Mouse (Mus musculus) CH12.LX (cell line): ENCODE data around the gene Phlda3. TPM values are rescaled to one million over a fixed set of nuclear protein-coding genes. Genes with fewer than 3 reads are reported as not detected.

ENCODE experiments used
- DNase-seq: peaks from one replicate; pipeline ENCODE4 v3.0.0-alpha.2; 2013; ENCODE audit errors: extremely low read depth
- H3K27ac ChIP-seq: 2 replicates; pipeline ENCODE4 v1.5.1; 2012; ENCODE audit warnings: low read depth, mild to moderate bottlenecking, control low read depth, moderate library complexity; ENCODE audit not compliant: insufficient read depth
- H3K27me3 ChIP-seq: replicated peaks from 2 replicates; pipeline ENCODE3; 2012; ENCODE audit warnings: inconsistent platforms
- H3K36me3 ChIP-seq, 2 experiments: replicated peaks in 1 of 2; 2 replicates each; pipeline versions ENCODE3 to v1.6.1; 2012; ENCODE audit warnings: inconsistent platforms in 1 of 2, low read length in 1 of 2, mild to moderate bottlenecking in 1 of 2, mixed read lengths in 1 of 2, moderate library complexity in 1 of 2; ENCODE audit not compliant: control insufficient read depth in 1 of 2, insufficient read depth in 1 of 2
- H3K4me1 ChIP-seq, 2 experiments: 2 replicates each; pipeline ENCODE4 v1.6.1; 2012; ENCODE audit warnings: inconsistent platforms in 1 of 2, moderate library complexity in 1 of 2; ENCODE audit not compliant: insufficient read depth in 2 of 2, control insufficient read depth in 1 of 2
- H3K4me2 ChIP-seq: 2 replicates; pipeline ENCODE4 v1.6.1; 2012; ENCODE audit warnings: low read depth, mild to moderate bottlenecking, control low read depth; ENCODE audit not compliant: poor library complexity, insufficient read depth, severe bottlenecking
- H3K4me3 ChIP-seq, 3 experiments: fragments of 150-350 bp in 1 of 3; sonication (generic) in 1 of 3; replicated peaks in 1 of 3; 2 replicates each; pipeline versions ENCODE3 to v1.5.1; 2011 to 2012; ENCODE audit warnings: low read depth in 2 of 3, low read length in 2 of 3, mild to moderate bottlenecking in 2 of 3, moderate library complexity in 2 of 3, control low read depth in 1 of 3, improper control_type of control experiment in 1 of 3, inconsistent platforms in 1 of 3, mixed read lengths in 1 of 3; ENCODE audit not compliant: poor library complexity in 1 of 3
- H3K79me2 ChIP-seq: replicated peaks from 2 replicates; pipeline ENCODE4 v1.6.1; 2012; ENCODE audit warnings: mild to moderate bottlenecking, moderate library complexity; ENCODE audit not compliant: control insufficient read depth, poor library complexity, insufficient read depth, severe bottlenecking; ENCODE audit errors: extremely low read depth
- H3K9ac ChIP-seq: 2 replicates; pipeline ENCODE4 v1.6.1; 2012; ENCODE audit warnings: low read depth, mild to moderate bottlenecking, control low read depth, moderate library complexity; ENCODE audit not compliant: insufficient read depth
- H3K9me3 ChIP-seq: replicated peaks from 2 replicates; pipeline ENCODE3; 2012; ENCODE audit warnings: low read length, inconsistent platforms, mixed read lengths
- BHLHE40 ChIP-seq: IDR thresholded peaks from 2 replicates; pipeline ENCODE4 v1.6.1; 2011; ENCODE audit warnings: mild to moderate bottlenecking, low read depth, low read length, improper control_type of control experiment
- CHD2 ChIP-seq: IDR thresholded peaks from 2 replicates; pipeline ENCODE4 v1.6.1; 2011; ENCODE audit warnings: low read length, improper control_type of control experiment
- ELF1 ChIP-seq: IDR thresholded peaks from 2 replicates; pipeline ENCODE4 v1.6.1; 2014; ENCODE audit warnings: low read depth, mild to moderate bottlenecking, inconsistent platforms, low read length, improper control_type of control experiment
- GABPA ChIP-seq: IDR thresholded peaks from 2 replicates; pipeline ENCODE4 v1.6.1; 2012; ENCODE audit warnings: low read depth, low read length, improper control_type of control experiment, inconsistent platforms; ENCODE audit not compliant: insufficient replicate concordance
- KAT2A ChIP-seq: IDR thresholded peaks from 2 replicates; pipeline ENCODE4 v1.6.1; 2012; ENCODE audit warnings: low read length, improper control_type of control experiment, inconsistent platforms; ENCODE audit not compliant: insufficient replicate concordance
- MEF2A ChIP-seq: IDR thresholded peaks from 2 replicates; pipeline ENCODE4 v1.6.1; 2014; ENCODE audit warnings: low read depth, mild to moderate bottlenecking, inconsistent platforms, low read length, improper control_type of control experiment, borderline replicate concordance
- MXI1 ChIP-seq: IDR thresholded peaks from 2 replicates; pipeline ENCODE4 v1.6.1; 2011; ENCODE audit warnings: mild to moderate bottlenecking, low read depth, low read length, improper control_type of control experiment
- NELFE ChIP-seq: IDR thresholded peaks from 2 replicates; pipeline ENCODE4 v1.6.1; 2011; ENCODE audit warnings: low read depth, low read length, improper control_type of control experiment
- NRF1 ChIP-seq: IDR thresholded peaks from 2 replicates; pipeline ENCODE4 v1.6.1; 2014; ENCODE audit warnings: low read depth, mild to moderate bottlenecking, inconsistent platforms, low read length, improper control_type of control experiment, moderate library complexity
- PAX5 ChIP-seq: IDR thresholded peaks from 2 replicates; pipeline ENCODE4 v1.6.1; 2012; ENCODE audit warnings: low read length, inconsistent platforms, mixed read lengths
- POLR2A ChIP-seq: IDR thresholded peaks from 2 replicates; pipeline ENCODE4 v1.6.1; 2011; ENCODE audit warnings: low read depth, mild to moderate bottlenecking, improper control_type of control experiment, low read length
- POLR2AphosphoS2 ChIP-seq: IDR thresholded peaks from 2 replicates; pipeline ENCODE4 v1.6.1; 2011; ENCODE audit warnings: low read depth, low read length, improper control_type of control experiment
- RAD21 ChIP-seq: IDR thresholded peaks from 2 replicates; pipeline ENCODE4 v1.6.1; 2011; ENCODE audit warnings: low read depth, mild to moderate bottlenecking, low read length, improper control_type of control experiment, moderate library complexity
- RCOR1 ChIP-seq: conservative IDR thresholded peaks from 2 replicates; pipeline ENCODE4 v1.6.1; 2012; ENCODE audit warnings: low read depth, mild to moderate bottlenecking, inconsistent platforms, low read length, improper control_type of control experiment
- SMC3 ChIP-seq: IDR thresholded peaks from 2 replicates; pipeline ENCODE4 v1.6.1; 2011; ENCODE audit warnings: low read depth, low read length, improper control_type of control experiment
- TBP ChIP-seq: conservative IDR thresholded peaks from 2 replicates; pipeline ENCODE4 v1.6.1; 2011; ENCODE audit warnings: low read depth, low read length, improper control_type of control experiment
- TCF12 ChIP-seq: IDR thresholded peaks from 2 replicates; pipeline ENCODE4 v1.6.1; 2014; ENCODE audit warnings: low read depth, mild to moderate bottlenecking, inconsistent platforms, low read length, improper control_type of control experiment
- UBTF ChIP-seq: IDR thresholded peaks from 2 replicates; pipeline ENCODE4 v1.6.1; 2012; ENCODE audit warnings: low read depth, mild to moderate bottlenecking, inconsistent platforms, low read length, improper control_type of control experiment, moderate library complexity
- USF2 ChIP-seq: conservative IDR thresholded peaks from 2 replicates; pipeline ENCODE4 v1.6.1; 2011; ENCODE audit warnings: low read depth, low read length, improper control_type of control experiment
- ZKSCAN1 ChIP-seq: IDR thresholded peaks from 2 replicates; pipeline ENCODE4 v1.6.1; 2012; ENCODE audit warnings: low read depth, inconsistent platforms, low read length, improper control_type of control experiment, borderline replicate concordance
- ZMIZ1 ChIP-seq: IDR thresholded peaks from 2 replicates; pipeline ENCODE4 v1.6.1; 2012; ENCODE audit warnings: low read depth, mild to moderate bottlenecking, inconsistent platforms, low read length, improper control_type of control experiment
- ZNF384 ChIP-seq: IDR thresholded peaks from 2 replicates; pipeline ENCODE4 v1.6.1; 2012; ENCODE audit warnings: low read depth, low read length, improper control_type of control experiment, inconsistent platforms
- dilution Hi-C: fragments of 300-500 bp; cut with MboI; formaldehyde crosslinking; loops from 2 replicates; pipeline ENCODE4 v1.14.3; 2020; ENCODE audit warnings: low sequenced_read_pairs; ENCODE audit not compliant: extremely low pct_unique_long_range_greater_than_20kb, extremely low pct_ligation_motif_present
- in situ Hi-C: fragments of 300-500 bp; cut with MboI; formaldehyde crosslinking; loops from 3 replicates; pipeline ENCODE4 v1.14.3; 2019; ENCODE audit warnings: low sequenced_read_pairs, low pct_ligation_motif_present, low pct_unique_long_range_greater_than_20kb, mixed read lengths
- polyA plus RNA-seq: library from polyadenylated mRNA; unstranded; fragments of >175 nt; gene quantifications from 2 replicates; pipeline ENCODE4 v1.2.1, GENCODE M21; 2012; ENCODE audit warnings: low read depth; ENCODE audit not compliant: insufficient read length
- total RNA-seq, 2 experiments: library from RNA; depleted of rRNA; stranded (reverse); fragments of 300-350 nt in 1 of 2; fragments of >200 nt in 1 of 2; gene quantifications; 2 replicates each; pipeline ENCODE4 v1.2.3; 2012 to 2014

Gene Phlda3
- total and polyA plus RNA-seq, 3 experiments: 37.5 to 98.1 (median 49.5) TPM

GRCm38 (mm10) chr1:135778780-135779535, 13.0 kb downstream of the Phlda3 start, which contains the start of gene Tnni1:
Gene Tnni1 (plus strand): TSS chr1:135779434.
- Histone ChIP-seq H3K4me1 (peaks cover 0 to 4% of the 10 kb centered on the region in 2 experiments; a peak in 3 of 4 replicates), H3K9me3 (no peaks in the 10 kb centered on the region), H3K79me2 (no peaks in the 10 kb centered on the region), H3K36me3 (peaks cover 0 to 3% of the 10 kb centered on the region in 2 experiments)
- TF ChIP-seq KAT2A (no peak), BHLHE40 (peak; percentile 69), NRF1 (0 out of 2 replicates have a peak, but pooled peaks have one; percentile 15), USF2 (no peak), ZMIZ1 (no peak), ELF1 (no peak), TCF12 (no peak), CHD2 (no peak), NELFE (no peak), RCOR1 (no peak)
- TF ChIP-seq, all 38 proteins: peak for 2
- no peaks in the 10 kb centered on the region for H3K27me3 ChIP-seq
- in situ Hi-C loops (no loop called here), dilution Hi-C loops (no loop called here)
- no peak for DNase-seq
- no peak within 1 kb of the TSS for H3K4me2 ChIP-seq
- no peak within 1 kb of the TSS for H3K9ac ChIP-seq
- H3K4me3 ChIP-seq: no peak within 1 kb of the TSS
- H3K27ac ChIP-seq: no peak within 1 kb of the TSS

GRCm38 (mm10) chr1:135780649-135781048, 14.7 kb downstream of the Phlda3 start:
- dilution Hi-C loops: no loop called here
- no peak for TF ChIP-seq NRF1
- no peak for TF ChIP-seq ZNF384
- TF ChIP-seq BHLHE40: no peak
- TF ChIP-seq GABPA: no peak
- TF ChIP-seq RCOR1: no peak
- no peak for TF ChIP-seq MEF2A
- no peak for TF ChIP-seq ZKSCAN1
- no peak for TF ChIP-seq UBTF
- TF ChIP-seq TBP: no peak
- no peak for TF ChIP-seq POLR2AphosphoS2
- no peak for TF ChIP-seq USF2
- no peak for TF ChIP-seq POLR2A
- no peak for TF ChIP-seq PAX5
- TF ChIP-seq CHD2: no peak
- TF ChIP-seq TCF12: no peak
- TF ChIP-seq RAD21: no peak
- no peak for TF ChIP-seq MXI1
- no peak for TF ChIP-seq SMC3
- no peak for DNase-seq
- Histone ChIP-seq H3K79me2 (no peaks in the 10 kb centered on the region), H3K9me3 (no peaks in the 10 kb centered on the region), H3K36me3 (no peaks in the 10 kb centered on the region), H3K27me3 (no peaks in the 10 kb centered on the region), H3K4me1 (peaks cover 0 to 4% of the 10 kb centered on the region in 2 experiments; a peak in 3 of 4 replicates), H3K4me2 (no peak overlapping the region), H3K9ac (no peak overlapping the region), H3K4me3 (no peak overlapping the region), H3K27ac (no peak overlapping the region)
- in situ Hi-C loops: loop anchor here (5.0 kb wide), 1 partner anchor 58 kb away; the partner anchor contains the start of gene Csrp1
